Mouse (Mus musculus): ENCODE measurements around the gene Qrfp.

Gene Qrfp

DNA sequence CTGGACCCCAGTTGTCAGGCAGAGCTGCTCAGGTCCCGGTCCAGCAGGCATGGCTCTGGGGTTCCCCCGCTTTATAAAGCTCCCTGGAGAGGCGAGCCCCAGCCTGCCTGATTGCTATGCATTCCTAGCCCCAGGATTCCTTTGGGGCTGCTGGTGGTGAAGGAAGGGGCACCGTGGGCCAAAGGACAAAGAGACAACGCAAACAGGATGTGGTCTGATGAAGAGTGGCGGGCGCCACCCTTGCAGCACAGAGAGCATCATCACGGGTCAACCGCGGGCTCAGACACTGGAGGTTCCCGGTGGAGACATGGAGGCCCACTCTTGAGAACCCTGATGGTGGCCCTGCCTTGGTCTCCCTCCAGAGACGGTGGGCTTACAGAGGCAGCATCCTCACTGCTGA, at the start of gene Qrfp:
TSS of gene Qrfp (minus strand) at position 137 of the 400 bp plus-strand sequence.
- DNase-seq (ENCODE audit: low spot score), result no peak

DNA sequence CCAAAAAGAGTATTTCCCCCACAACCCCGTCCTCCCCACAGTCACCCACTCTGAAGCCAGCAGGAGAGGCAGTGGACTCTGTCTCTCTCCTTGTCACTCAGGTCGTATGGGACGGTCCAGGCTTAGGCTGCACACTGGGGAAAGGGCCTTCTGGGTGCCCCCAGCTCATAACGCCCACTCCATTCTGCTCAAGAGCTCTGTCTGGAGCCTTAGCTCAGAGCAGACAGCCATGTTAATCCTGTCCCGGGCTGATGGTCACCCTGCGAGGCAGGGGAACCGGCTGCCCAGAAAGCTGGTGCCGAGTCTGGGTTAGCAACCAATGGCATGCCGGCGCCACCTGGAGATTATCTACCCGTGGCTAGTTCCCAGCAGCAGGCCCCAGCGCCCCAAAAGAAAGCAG, 48.1 kb upstream of the Qrfp start:
- no peak for DNase-seq (ENCODE audit: low spot score)

DNA sequence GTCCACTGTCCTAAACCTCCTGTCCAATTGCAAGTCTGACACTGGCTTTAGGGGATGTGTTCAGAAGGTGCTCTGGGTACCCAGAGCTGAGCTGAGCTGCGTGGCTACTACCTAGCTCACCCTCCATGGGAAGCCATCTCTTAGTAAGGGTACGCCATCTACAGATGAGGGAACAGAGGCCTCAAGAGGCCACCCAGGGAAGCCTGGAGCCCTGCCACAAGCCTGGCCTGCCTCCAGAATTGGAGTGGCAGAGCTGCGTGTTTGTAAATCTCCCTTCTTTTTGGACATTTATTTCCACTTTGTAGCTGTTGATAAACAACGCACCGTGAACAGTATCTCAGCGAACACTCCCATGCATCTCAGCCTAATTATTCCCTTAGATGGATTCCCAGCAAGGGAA, 46.8 kb upstream of the Qrfp start:
- no peak for DNase-seq (ENCODE audit: low spot score)

DNA sequence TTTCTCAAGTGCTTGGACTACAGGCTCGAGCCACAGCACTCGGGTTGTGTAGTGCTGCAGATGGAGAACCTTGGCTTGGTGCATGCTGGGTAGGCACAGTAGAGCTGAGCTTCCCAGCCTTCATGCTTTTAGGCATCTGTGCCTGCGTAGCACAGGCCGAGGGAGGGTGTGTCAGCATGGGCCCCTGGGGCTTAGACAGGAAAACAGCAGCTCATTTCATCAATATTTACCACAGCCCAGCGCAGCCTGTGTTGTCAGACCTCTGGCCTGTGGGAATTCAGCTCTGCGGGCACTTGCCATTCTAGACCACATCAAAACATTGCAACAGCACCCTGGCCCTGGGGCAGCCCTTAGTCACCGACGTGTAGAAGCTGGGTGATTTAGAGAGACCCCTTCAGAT, 45.6 kb upstream of the Qrfp start:
- DNase-seq (ENCODE audit: low spot score), result no peak

DNA sequence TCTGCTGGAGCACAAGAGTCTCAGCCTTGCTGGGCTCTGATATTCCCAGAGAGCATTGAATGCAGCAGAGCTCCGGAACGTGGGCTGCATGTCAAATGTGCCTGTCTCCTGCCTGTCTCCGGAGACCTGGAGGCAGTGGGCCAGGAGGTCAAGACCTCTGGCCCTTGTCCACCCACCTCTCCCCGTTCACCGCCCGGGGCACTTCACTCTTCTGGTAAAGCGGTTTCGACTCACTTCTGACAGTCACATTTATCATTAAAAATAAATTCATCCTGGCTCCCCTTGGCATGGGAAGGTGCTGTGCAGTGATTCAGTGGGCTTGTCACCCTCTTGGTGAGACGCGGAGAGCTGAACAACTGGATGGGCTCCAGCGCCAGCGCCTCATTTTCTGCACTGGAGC, 39.8 kb upstream of the Qrfp start:
- DNase-seq (ENCODE audit: low spot score), result no peak

DNA sequence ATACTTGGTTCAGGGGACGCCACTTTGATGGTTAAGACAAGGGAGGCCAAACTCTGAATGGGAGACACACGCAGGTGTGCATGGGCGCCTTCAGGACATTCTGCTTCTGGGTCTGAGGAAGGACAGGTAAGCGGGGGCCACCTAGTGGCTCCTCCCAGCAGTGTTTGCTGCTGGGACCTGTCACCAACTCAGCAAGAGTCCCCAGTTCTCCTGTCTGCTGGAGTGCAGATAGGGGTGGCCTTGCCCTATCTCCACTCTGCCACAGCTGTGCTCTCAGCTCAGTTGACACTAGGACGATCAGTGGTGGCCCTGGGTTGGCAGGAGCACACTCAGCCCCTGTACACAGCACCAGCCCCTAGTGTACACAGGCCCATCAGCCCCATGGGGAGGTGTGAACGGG, 37.5 kb upstream of the Qrfp start:
- DNase-seq (ENCODE audit: low spot score), result no peak

DNA sequence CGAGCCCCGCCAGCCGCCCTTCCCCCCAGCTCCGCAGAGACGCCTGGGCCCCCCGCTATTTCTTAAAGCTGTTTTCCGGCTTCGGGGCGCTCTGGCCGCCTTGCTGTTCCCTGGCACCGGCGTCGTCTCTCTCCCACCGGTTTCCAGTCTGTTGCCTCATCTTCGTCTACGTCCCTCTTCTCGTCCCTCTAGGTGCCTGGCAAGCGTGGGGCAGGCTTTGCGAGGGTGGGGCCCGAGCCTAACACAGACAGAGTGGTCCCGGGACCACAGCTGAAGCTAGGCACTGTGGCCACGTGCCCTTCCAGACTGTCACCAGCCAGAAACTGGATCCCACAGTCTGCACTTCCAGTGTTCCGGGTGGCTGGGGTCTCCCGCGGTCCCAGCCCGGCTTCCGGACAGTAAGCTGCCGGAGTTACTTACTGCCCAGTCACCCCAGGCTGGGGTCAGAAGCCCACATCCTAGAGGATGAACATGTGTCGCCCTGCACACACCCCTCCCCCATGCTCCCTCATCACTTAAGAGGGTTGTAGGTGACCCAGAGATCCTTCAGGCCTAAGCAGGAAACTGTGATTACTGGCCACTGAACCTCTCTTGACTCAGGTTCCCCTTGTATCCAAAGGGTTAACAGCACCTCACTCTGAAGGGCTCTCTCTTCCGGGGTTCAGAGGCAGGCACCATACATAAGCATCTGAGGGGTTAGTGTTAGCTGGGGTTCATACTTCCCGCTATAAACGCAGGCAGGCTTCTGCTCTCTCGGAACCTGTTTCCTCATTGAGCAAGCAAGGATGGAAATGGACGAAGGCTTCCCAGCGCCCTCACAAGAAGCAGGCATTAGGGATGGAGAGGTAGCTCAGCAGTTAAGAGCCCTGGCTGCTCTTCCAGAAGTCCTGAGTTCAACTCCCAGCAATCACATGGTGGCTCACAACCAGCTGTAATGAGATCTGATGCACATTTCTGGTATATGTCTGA, 36.6 kb upstream of the Qrfp start:
- DNase-seq (ENCODE audit: low spot score), result no peak

DNA sequence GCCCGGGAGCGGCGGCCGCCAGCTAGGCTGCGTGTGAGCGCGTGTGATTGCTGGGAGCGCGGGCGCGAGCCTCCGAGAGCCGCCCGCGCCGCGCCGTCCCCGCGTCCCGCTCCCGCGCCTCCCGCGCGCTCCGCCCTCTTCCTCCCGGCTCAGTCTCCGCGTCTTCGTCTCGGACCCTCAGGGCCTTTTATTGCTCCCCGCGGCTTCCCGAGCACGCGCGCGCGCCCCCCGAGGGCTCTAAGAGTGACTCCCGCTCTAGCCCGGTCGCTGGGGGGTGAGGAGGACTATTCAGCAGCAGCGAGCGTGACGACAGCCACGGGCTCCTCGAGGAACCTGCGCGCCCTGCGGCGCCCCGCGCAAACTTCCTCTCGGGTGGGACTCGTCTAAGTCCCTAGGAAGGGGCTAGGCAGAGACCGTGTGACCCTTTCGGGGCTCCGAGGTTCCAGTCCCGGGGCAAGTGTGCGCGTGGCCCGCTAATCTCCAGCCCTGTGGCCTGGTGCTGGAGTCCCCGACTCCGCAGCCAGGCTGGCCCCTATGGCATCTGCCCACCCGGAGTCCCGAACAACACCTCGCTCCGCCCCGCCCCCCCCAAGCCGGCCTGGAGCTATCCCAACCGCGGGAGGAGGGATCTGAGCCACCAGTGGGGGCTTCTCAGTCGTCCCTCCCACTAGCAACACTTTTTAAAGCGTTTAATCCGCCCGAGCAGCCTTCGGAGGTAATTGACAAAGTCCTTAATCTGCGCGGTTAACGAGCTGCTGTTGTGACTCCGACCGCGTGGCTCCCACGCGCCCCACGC, 35.7 kb upstream of the Qrfp start, which contains the start of gene Fibcd1:
TSS of gene Fibcd1 (minus strand) at position 110 of the 796 bp plus-strand sequence.
- no peak for DNase-seq (ENCODE audit: low spot score)

DNA sequence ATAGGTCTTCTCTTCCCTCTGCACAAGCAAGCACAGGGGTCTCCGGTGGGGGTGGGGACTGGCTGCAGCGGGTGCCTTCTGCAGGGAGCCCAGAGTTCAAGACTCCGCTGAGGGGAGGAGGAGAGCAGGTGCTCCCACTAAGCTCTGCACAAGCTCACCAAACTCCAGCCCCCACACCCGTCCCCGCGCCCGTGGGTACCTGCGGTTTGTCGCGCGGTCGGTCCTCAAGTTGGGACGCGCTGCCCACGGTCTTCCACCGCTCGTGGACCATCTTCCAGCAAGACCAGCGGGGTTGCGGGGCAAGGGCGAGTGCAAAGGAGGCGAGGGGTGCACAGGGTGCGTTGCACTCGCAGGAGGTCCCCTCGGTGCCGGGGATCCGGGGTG, 35.1 kb upstream of the Qrfp start:
- DNase-seq (ENCODE audit: low spot score), result no peak

DNA sequence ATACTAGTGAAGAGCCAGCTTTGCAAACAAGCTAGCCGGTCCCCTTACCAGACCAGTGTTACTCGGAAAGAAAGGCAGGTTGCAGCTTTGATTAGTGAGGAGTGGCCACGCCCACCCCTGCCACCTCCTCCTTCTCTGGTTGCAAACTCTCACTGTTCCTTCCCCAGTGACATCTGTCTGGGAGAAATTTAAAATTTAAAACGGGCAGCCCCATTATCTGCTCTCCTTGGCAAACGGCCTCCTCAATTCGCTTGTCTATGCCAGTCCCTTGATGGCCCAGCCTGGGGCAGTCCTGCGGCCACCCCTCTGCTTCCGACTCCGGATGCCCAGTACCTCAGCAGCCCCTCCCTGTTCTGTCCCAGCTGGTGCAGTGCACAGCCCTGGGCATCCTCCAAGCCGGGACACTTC, 34.4 kb upstream of the Qrfp start:
- DNase-seq (ENCODE audit: low spot score), result no peak

DNA sequence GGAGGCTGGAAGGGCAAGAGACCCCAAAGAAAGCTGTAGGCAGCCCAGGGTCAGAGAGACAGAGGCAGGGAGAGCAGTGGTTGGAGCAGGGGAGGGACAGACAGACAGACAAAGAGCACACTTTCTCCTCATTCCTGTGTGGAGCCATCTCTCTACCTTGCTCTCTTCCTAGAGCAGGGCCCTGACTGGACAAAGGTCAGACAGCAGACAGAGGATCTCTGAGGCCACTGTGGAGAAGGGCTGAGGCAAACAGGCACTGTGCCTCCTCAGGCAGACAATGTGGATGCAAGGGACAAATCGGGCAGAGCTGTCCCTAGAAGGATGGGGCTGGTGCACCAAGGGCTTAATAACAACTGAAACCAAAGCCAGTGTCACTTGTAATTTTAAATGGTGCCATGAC, 28.5 kb upstream of the Qrfp start:
- DNase-seq (ENCODE audit: low spot score), result no peak

DNA sequence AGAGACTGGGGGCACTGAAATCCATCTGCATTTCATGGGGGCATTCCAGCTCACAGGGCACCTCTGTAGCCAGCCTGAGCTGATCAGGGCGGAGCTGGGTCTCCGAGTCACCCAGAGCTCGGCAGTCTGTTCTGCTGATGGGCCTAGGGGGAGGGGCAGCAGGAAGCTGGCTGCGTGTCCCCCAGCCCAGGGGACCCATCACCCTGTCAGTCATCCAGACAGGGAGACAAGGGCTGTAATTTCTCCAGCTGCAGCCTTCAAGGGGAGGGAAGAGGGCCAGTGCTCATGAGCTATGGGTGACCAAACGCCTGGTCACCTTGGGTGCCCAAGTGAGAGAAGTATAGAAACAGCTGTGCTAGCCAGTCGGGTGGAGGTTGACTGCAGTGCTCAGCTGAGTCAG, 26.6 kb upstream of the Qrfp start:
- no peak for DNase-seq (ENCODE audit: low spot score)

DNA sequence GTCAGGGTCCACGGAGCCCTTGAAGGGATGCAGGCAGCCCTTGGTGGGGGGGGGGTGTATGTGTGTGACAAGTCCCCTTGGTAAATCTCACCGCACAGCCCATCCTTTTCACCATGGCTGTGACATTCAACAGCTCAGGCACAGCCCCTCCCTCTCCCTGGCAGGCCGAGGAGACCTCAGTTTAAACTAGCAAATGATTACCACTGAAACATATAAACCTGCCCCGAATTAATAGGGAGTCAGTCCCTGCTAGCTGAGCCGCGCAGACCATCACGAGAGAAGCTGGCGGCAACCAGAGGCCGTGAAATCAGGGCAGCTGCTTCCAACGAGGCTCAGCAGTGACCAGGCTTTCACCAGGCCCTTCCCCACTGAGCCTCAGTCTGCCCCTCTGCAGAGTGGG, 25.7 kb upstream of the Qrfp start:
- no peak for DNase-seq (ENCODE audit: low spot score)

DNA sequence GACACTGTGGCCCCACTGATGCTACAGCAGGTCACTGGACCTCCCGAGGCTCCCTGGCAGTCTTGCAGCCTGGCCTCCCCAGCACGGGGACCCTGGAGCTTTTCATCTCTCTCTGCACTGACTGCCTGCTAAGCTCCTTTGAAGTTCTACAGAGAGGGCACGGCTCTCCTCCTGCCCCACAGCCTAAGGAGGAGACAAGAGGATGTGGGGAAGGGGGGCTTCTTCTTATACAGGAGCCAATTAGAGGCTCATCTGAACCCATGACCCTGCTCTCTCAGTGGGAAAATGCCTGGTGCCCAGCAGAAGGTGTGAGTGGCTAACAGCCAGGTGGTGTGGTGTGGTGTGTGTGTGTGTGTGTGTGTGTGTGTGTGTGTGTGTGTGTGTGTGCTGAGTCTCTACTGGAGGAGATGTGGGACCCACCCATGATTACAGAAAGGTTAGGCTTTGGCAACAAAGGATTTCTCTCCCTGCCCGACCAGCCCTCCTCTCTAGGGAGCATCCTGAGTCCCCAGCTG, 18.0 kb upstream of the Qrfp start:
- DNase-seq (ENCODE audit: low spot score), result no peak

DNA sequence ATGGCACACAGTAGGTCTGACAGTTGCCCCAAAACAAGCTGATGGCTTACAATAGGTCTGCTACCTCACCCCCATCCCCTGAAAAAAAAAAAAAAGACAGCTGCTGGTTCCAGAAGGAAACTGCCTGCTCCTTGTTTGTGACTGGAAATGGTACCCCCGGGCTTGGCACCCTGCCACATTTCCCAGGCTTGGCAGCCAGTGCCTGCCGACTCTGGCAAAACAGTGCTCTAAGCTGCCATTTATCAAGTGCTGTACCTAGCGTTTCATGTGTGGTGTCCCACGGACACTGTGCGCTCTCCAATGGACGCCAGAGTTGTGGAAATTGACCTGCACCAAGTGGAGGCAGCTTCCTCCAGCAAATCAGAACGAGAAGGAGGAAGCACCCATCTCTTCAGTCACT, 17.5 kb upstream of the Qrfp start:
- peak; percentile 28 for DNase-seq (ENCODE audit: low spot score)

DNA sequence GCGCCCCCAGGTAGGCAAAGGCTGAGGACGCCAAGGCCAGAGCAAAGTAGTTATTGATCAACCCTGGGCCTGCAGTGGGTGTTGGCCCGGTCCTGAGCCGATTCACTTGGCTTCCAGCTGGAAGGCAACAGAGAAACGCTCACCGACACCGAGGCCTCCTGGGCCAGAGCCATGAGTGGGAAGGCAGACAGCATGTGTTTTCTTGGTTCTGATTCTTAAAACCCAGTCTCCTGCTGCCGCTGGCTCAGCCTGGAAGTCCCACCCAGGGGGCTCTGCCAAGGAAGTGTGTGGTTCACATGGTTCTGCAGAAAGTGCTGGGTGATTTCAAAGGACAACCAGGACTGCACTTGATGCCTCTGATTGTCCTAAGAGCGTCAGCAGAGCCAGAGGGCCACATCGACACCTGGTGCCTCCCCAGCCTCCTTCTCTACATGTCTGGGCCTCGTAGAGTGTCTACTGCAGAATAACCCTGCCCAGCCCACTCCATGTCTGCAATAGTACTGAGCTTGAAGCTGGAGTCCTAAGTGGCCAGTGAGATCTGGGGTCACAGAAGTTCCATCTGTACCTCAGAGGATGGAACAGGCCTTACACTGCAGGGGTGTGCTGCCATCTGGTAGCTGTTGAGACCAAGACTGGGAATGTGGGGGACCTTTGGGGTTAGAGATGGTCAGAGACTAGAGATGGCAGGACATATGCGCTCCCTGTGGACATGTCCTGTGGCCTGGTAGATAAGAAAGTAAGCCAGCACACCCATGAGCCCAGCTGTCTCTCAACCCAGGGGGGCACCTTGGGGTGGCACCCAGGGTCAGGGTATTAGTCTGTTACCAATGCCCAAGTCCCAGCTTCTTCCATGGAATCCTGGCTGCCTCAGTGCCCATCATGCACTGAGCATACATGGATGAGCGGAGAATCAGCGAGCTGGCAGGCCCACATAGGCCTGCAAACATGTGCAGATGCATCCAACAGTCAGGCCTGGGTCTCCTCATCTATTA, 16.0 kb upstream of the Qrfp start:
- no peak for DNase-seq (ENCODE audit: low spot score)

DNA sequence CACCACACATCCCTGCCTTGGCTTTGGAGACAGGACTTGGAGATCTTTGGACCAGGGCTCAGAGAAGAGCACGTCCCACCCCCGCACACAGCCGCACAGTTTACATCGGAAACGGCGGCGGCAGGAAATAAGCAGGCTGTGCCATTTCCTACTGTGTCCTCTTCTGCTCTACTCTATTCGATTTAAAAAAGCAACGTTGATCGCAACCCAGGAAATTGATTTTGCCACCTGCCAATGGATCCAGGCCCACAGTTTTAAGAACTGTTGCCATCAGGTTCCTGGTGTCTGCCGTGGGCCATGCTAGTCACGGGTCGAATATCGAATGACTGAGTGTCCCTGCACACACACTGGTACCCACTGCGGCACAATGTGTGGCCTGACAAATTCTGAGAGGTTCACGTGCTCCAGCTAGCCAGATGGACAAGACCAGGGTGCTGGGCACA, 15.1 kb upstream of the Qrfp start:
- no peak for DNase-seq (ENCODE audit: low spot score)

DNA sequence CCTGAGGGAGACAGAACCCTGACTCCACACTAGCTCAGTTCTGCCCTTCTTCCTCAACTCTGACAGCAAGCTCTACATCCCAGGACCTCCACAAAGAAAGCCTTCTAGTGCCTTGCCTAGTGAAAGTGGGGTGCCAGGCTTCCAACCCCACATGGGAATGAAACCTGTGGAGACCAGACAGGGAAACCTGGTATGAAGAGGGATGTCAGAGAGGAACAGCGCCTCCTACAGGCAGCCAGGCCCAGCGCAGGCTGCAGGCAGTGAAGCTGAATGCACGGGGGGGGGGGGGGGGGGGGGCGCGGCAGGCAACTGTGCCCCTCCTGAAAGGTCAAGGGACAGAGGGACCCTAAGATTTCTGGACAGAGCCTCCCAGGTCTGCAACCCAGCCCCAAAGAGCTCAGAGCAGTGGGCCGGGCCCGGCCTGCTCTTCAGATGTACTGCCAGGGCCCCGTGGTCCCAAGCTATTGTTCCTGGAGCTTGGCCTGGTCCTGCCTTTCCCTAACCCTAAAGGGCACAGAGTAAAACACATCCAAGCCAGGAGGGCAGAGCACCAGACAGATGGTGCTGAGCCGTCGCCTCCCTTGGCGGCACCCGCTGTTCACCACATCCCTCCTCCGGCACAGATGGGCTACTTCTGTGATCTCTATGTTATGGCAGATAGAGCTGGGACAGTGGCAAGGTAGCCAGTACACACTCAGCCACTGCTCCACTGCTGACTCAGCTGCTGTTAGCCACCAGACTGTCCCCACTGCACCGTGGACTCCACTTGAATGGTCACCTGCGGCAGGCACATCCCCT, 13.8 kb upstream of the Qrfp start:
- DNase-seq (ENCODE audit: low spot score), result no peak

DNA sequence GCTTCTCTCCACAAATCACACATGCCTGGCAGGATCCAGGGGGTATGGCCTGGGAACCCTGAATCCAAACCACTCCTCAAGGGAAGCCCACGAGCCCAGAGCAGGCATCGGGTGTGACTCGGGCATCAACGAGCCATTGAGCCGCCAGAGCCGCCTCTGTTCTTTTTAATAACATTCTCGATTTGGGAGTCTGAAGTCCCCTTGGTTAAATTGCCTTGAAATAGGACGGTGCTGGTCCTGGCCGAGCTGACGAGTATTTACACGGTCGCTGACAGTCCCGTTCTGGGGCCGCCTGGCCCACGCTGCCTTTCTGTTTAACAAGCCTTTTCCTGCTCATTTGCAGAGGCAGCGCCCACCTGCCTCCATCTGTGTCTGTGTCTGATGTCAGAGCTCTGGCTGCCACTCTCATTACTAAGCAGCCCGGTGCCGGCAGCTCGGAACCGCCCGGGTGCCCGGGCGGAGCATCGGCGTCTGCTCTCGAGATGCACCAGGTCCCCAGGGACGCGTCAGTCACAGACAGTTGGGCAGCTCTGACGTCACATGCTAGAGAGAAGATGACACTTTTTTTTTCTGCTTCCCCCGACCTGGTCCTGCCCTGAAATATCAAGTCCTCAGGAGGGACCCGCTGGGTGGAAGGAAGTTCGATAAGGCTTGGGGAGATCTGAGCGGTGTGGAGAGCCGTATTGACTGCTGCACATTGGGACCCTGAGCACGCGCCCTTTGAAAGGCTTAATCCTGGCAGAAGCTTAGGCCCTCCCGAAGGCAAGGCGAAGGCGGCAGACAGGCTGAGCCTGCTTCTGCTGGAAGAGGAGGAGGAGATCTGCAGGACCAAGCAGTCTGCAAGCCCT, 12.4 kb upstream of the Qrfp start:
- DNase-seq (ENCODE audit: low spot score), result no peak

DNA sequence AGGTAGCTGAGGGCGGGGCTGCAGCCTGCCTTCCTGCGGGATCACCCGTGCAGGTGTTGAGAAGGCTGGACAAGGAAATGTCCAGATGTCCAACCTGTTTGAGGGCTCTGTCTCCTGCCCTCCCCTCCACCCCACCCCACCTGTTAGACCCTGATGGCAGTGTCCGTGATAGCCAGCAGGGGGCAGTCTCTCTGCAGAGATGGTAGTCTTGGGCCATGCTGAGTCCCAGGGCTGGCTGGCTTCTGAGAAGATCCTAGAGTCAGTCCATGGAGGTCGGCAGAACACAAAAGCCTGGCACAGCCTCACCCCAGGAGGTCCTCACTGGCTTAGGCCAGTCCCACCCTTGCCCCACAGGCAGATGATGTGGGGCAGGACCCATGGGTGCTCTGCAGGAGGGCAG, 5.0 kb upstream of the Qrfp start:
- no peak for DNase-seq (ENCODE audit: low spot score)
